Mouse (Mus musculus) common myeloid progenitor, adult 5-6 weeks (primary cell): ENCODE results near the gene Dpt. TPM values are rescaled to one million over a fixed set of nuclear protein-coding genes. Genes with fewer than 3 reads are reported as not detected.
"Not testable (repeated sequence)": the region's sequence is repeated elsewhere in the genome, so short reads cannot be mapped to it uniquely, and the experiment has no call there.

ENCODE experiments used
- ATAC-seq: replicated peaks from 2 replicates; pipeline ENCODE4 v1.8.0; 2016; ENCODE audit warnings: low read depth, mild to moderate bottlenecking, moderate TSS enrichment, inconsistent platforms; ENCODE audit not compliant: poor library complexity, severe bottlenecking
- total RNA-seq: library from RNA; stranded (forward); fragments of 200-1000, 187-1606 nt; gene quantifications from 2 replicates; pipeline ENCODE4 v1.2.3, GENCODE M21; 2017

Gene Dpt
- total RNA-seq, 1 experiment from 2014 or later = not detected

DNA sequence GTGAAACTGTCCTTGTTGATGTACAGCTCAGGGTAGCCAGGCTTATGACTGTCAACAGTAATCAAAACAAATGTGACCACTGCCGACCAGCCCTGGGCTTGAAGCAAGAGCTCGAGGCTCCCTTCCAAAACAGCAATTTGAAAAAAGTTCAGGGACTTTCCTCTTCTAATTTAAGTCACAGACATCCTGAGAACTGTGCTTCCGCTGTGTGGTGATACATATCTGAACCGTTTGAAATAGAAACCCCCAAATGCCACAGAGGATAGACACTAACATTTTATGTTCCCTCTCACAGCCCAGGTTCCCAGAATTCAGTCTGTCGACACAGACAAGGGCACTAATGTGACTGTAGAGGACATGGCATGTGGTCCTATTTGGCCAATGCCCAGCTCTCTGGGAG, 18.9 kb downstream of the Dpt start:
- peak; percentile 72 for ATAC-seq

- no peak for ATAC-seq
These were observed 20.9 kb downstream of the Dpt start for GRCm38 (mm10) chr1:164817331-164817730.

- ATAC-seq = no peak
These were observed 24.9 kb downstream of the Dpt start for GRCm38 (mm10) chr1:164821307-164821706.

DNA sequence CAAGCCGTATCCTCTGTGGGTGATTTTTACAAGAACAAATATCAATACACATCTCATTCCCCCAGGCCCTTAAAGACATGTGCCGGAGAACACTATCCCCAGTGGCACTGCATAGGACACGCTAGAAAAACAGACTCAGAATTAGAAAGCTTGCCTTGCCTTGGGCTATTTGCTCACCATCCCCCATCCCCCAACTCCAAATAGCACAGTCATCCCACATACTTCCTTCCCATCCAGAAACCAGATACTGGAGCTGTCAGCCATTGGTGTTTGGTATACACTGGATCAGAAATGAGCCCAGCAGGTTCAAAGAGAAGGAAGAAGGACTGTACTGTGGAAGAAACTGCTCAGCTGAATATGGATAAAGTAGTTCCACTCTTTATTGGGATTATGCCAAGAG, 25.4 kb downstream of the Dpt start:
- ATAC-seq = peak; percentile 78

DNA sequence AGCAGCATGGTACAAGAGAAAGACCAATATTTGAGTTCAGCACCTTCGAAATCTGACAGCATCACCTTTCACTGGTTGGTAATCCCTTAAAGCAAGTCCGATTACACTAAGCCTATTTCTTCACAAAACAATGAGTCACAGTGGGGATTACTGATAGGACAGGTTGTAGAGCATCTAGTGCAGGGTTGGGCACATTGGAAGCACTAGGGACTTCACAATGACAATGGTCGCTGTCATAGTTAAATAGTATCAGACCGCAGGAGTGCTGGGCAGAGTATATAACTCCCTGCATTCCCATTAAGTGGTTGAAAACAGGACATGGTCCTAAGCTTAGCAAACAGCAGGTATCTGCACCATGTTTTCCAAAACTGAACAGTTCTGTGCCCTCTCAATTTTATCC, 25.8 kb downstream of the Dpt start:
- ATAC-seq = no peak

DNA sequence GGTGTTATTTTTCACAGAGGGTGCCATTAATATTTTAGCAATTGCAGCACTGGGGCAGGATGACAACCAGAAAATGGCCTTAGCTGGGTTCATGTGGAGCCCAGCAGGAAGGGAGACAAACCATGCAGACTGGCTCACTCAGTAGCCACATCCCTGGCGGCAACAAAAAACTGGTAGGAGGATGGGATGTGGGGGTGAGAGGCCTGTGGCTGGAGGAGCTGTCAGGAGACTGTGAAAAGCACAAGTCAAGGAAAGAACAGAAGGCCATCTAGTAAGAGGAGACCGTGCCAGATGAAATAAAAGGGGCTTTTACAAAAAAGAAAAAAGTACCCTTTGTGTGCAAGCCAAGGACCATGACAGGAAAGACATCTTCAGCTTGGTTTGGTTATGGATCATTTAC, 28.5 kb downstream of the Dpt start:
- ATAC-seq = no peak

DNA sequence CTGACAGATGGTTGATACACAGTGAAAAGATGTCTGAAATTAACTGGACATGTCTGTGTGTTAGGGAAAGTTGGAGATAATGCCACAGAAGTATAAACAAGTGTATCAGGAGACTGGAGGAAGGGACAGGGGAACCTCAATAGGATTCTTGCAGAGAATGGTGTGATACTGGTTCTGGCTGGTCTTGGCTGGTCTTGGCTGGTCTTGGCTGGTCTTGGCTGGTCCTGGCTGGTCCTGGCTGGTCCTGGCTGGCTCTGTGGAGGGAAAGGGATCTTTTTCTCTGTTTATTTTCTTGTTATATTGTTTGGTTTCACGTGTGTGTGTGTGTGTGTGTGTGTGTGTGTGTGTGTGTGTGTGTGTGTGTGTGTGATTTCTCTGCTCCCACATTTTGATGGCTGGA, 33.4 kb downstream of the Dpt start:
- ATAC-seq = no peak

- no peak for ATAC-seq
These were observed 36.0 kb downstream of the Dpt start for GRCm38 (mm10) chr1:164832459-164832858.

DNA sequence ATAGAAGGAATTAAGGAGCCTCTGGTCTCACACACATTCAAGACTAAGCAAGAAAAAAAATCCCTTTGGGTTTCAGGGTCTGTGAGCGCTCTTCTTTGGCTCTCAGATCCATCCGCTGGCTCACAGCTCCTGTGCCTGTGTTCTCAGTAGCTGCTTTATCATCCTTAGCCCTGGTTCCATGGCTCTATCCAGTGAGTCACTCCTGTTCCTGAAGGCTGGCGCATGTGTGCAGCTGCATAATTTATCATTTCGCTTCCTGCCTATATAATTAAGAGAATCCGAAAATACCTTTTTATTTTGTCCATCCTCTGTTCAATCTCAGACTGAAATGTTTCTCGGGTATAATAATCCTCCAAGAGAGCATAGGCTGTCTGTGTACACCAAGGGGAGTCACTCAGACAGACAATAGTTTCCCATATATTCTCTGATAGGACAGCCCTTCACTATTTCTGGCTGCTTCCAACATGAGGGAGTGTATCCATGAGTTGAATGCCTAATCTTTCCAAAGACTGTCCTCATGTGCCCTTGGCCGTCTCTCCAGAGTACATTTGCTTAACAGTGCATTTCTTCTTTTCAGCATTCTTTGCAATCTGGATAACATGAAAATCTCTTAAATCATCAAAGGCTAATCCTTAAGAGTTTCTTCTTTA, 52.3 kb downstream of the Dpt start:
- no peak for ATAC-seq

DNA sequence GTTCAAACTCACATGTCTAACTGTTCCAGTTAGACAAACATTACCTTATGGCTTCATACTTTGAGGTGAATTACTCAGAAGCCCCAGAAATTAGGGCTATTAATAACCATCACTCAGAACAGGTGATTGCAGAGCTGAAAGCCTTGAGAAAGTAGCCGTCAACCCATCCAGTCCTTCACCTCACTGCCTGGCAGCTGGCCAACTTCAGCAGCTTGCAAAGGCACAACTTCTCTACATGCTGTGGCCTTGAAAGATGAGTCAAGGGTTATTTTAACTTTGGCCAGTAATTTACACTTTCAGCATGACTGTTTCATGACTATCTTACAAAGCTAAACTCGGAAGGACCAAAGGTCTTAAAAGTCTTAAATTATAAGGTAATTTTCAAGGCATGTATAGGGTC, 59.3 kb downstream of the Dpt start:
- ATAC-seq = not testable (repeated sequence)

GRCm38 (mm10) chr1:164859952-164860351, 63.5 kb downstream of the Dpt start:
- ATAC-seq = no peak

DNA sequence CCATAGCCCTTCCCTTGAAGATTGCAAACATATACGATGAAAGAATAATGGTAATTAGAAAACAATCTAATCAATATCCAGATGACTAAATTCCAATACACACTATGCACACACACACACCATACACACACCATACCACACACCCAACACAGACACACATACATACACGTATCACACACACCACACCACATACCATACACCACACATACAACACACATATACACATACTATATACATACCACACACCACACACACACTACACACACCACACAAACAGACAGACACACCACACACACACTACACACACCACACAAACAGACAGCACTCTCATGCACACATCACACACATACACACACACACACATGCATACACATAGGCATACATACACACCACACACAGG, 64.3 kb downstream of the Dpt start:
- ATAC-seq = no peak

- no peak for ATAC-seq
These were observed 65.1 kb downstream of the Dpt start for GRCm38 (mm10) chr1:164861501-164861900.

DNA sequence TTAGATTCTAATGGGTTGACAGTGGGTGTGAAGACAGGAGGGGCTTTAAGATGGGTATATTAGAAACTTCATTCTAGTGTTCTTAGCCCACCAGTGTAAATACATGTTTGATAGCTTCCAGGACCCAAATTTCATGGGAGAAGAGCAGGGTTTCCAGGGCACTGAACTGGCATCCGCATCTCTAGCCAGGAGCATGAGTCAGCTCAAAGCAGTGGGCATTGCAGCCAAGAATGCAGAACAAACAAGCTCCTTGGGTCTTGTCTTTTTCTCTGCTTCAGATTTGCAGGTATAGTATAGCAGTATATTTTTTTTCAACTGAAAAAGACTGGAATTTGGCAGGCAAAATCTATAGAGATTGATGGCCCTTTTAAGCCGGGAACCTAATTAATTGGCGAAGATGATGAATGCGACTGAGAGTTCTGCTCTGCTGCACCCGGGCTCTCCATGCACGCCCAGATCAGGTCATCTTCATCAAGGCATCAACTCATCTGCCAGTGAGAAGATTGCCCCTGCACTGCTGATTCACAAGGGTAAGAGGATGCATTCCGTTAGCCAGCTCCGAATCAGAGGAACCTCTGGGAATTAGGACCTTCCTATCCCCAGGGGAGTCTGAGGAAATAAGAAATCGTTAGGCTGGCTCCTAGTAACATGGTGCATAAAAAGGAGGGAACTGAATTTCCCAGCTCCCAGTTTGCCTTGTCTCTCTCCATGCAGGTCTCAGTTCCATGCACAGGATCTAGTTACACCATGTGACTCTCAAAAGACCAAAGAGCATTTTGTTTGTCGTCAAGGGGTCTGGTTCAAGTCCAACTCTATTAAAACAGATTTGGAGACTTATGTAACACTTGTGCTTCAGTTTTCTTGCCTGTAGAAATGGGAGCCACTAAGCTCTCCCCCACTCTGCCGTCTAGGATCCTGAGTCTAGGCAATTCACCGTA, 66.8 kb downstream of the Dpt start:
- no peak for ATAC-seq

DNA sequence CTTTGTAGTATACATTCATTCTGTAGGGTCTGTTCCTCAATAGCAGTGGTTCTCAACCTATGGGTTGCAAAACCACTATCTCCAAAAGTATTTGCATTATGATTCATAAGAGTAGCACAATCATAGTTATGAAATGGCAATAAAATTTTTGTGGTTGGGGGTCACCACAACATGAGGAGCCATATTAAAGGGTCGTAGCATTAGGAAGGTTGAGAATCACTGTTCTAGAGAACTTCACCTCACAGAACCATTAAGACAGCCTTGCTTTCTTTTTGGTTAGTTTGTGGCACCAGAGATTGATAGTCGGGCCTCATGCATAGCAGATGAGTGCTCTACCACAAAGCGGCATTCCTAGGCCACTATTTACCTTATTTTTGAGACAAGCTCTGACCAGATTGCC, 68.2 kb downstream of the Dpt start:
- no peak for ATAC-seq

- ATAC-seq = peak; percentile 89
These were observed 74.2 kb downstream of the Dpt start for GRCm38 (mm10) chr1:164870694-164871093.

Other genes starting within 250 kb of the Dpt start
- 2.5 TPM in 1 of 2 replicates, not detected in the other for gene Xcl1, start 138.9 kb downstream of the Dpt start, total RNA-seq